Mouse (Mus musculus) midbrain, embryonic 16.5 days (tissue): Measurements from ENCODE around the gene Tmie. TPM values are rescaled to one million over a fixed set of nuclear protein-coding genes. Genes with fewer than 3 reads are reported as not detected.
A peak's percentile ranks its signal among the peaks of the same experiment; 100 is the strongest.

Experiments
- ATAC-seq: fragments of 200-750 bp; cut with Nextera tagmentation; 2 replicates; pipeline ENCODE4 v1.8.0; 2017; ENCODE audit warnings: moderate TSS enrichment
- H3K27ac ChIP-seq: fragments of 300-500 bp; sonication (generic); 2 replicates; pipeline ENCODE4 v1.5.1; 2014; ENCODE audit warnings: mild to moderate bottlenecking, low read length, mixed read lengths
- H3K27me3 ChIP-seq: fragments of 300-500 bp; sonication (generic); 2 replicates; pipeline ENCODE4 v1.6.1; 2014; ENCODE audit warnings: low read depth, low read length, mixed read lengths; ENCODE audit not compliant: control insufficient read depth, insufficient read depth
- H3K36me3 ChIP-seq: fragments of 300-500 bp; sonication (generic); 2 replicates; pipeline ENCODE4 v1.6.1; 2014; ENCODE audit warnings: mild to moderate bottlenecking, low read length, moderate library complexity, mixed read lengths; ENCODE audit not compliant: control insufficient read depth, insufficient read depth
- H3K4me1 ChIP-seq: fragments of 300-500 bp; sonication (generic); 2 replicates; pipeline ENCODE4 v1.6.1; 2014; ENCODE audit warnings: mild to moderate bottlenecking, low read length, mixed read lengths; ENCODE audit not compliant: control insufficient read depth, insufficient read depth
- H3K4me2 ChIP-seq: fragments of 300-500 bp; sonication (generic); 2 replicates; pipeline ENCODE4 v1.6.1; 2014; ENCODE audit warnings: mild to moderate bottlenecking, low read length, mixed read lengths
- H3K4me3 ChIP-seq: fragments of 300-500 bp; sonication (generic); 2 replicates; pipeline ENCODE4 v1.5.1; 2014; ENCODE audit warnings: low read depth, mild to moderate bottlenecking, low read length, moderate library complexity, mixed read lengths
- H3K9ac ChIP-seq: fragments of 300-500 bp; sonication (generic); 2 replicates; pipeline ENCODE4 v1.6.1; 2014; ENCODE audit warnings: low read depth, low read length, mixed read lengths
- H3K9me3 ChIP-seq: fragments of 300-500 bp; sonication (generic); replicated peaks from 2 replicates; pipeline ENCODE4 v1.6.1; 2014; ENCODE audit warnings: mild to moderate bottlenecking, low read length, mixed read lengths; ENCODE audit not compliant: control insufficient read depth, poor library complexity, severe bottlenecking
- WGBS: fragments of 180-500 bp; shearing (Covaris S2); extraction: QIAGEN DNeasy Blood & Tissue Kit; methylation state at CpG from one replicate; pipeline ENCODE4 v1.1.7; 2014; 5-methylcytosine and 5-hydroxymethylcytosine counted together
- polyA plus RNA-seq: library from polyadenylated mRNA; unstranded; fragments of >200 nt; fragmentation: Nextera tagmentation; extraction: Ambion mirVana; gene quantifications from 2 replicates; pipeline ENCODE4 v1.2.1, GENCODE M21; 2015

The Tmie gene
- polyA plus RNA-seq, 1 experiment from 2014 or later, result 5.7 TPM

GRCm38 (mm10) chr9:110877888-110878287 is 2.0 kb downstream of the Tmie start:
- Histone ChIP-seq H3K27ac (no peak overlapping the region), H3K9ac (no peak overlapping the region), H3K4me2 (no peak overlapping the region), H3K4me3 (no peak overlapping the region), H3K36me3 (no peaks in the 10 kb centered on the region), H3K9me3 (no peaks in the 10 kb centered on the region), H3K4me1 (peaks cover 30% of the 10 kb centered on the region), H3K27me3 (peaks cover 33% of the 10 kb centered on the region)
- ATAC-seq, result no peak
- WGBS, result 90% methylated on average over 5 of the region's 5 CpGs

DNA sequence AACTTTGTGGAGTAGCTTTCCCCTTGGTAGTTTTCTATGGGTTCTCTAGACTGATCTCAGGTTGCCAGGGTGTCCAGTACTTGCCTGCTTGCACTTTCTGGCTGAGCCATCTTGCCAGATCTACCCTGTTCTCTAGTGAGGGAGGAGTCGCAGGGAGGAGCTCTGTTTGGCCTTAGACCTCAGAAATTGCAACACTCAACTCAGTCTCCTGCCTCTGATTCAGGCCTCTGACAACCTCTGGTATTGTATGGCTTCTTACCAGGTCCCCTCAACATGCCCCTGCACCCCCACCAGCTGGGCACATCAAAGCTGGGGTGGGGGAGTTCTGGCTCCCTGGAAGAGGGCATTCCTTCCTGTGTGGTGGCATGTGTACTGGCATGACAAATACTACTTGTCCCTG is 2.6 kb downstream of the Tmie start:
- H3K27ac ChIP-seq, result no peak overlapping the region
- WGBS, result 92% methylated on average over 1 of the region's 1 CpGs
- peaks cover 30% of the 10 kb centered on the region for H3K4me1 ChIP-seq
- ATAC-seq, result no peak
- H3K9ac ChIP-seq, result no peak overlapping the region
- no peak overlapping the region for H3K4me3 ChIP-seq
- no peaks in the 10 kb centered on the region for H3K9me3 ChIP-seq
- H3K27me3 ChIP-seq, result peaks cover 34% of the 10 kb centered on the region
- no peaks in the 10 kb centered on the region for H3K36me3 ChIP-seq
- H3K4me2 ChIP-seq, result no peak overlapping the region

DNA sequence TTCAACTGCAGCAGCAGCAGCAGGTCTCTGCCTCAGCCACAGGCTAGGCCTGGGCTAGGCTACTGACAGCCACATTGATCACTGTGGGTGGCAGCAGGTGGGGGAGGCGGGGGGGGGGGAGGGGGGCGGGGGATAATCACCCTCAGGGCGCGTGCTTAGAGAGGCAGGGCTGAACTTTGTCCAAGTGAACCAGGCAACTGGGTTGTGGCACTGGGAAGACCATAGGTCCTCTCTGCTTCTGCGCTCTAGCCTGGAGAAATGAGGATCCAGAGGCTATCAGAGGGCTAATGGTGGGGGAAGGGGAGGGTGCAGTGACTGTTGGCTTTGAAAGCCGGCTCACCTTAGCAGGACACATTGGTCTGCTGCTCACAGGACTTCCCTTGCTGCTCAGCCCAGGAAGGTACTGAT is 4.6 kb downstream of the Tmie start:
- 0 out of 2 replicates have a peak overlapping the region, but pooled peaks have one; percentile 18 for H3K9ac ChIP-seq
- H3K27ac ChIP-seq, result peak overlapping the region; percentile 8; the same call in 1 of the 2 replicates
- no peak overlapping the region for H3K4me2 ChIP-seq
- ATAC-seq, result no peak
- peaks cover 26% of the 10 kb centered on the region for H3K4me1 ChIP-seq
- no peak overlapping the region for H3K4me3 ChIP-seq
- H3K9me3 ChIP-seq, result no peaks in the 10 kb centered on the region
- H3K36me3 ChIP-seq, result no peaks in the 10 kb centered on the region
- peaks cover 14% of the 10 kb centered on the region for H3K27me3 ChIP-seq
- WGBS, result 16% methylated on average over 6 of the region's 6 CpGs

GRCm38 (mm10) chr9:110874660-110875191 is 5.2 kb downstream of the Tmie start:
- Histone ChIP-seq H3K4me1 (peaks cover 22% of the 10 kb centered on the region), H3K27me3 (peaks cover 10% of the 10 kb centered on the region), H3K4me3 (no peak overlapping the region), H3K36me3 (no peaks in the 10 kb centered on the region), H3K4me2 (peak overlapping the region; percentile 80; the same call in 1 of the 2 replicates), H3K9me3 (no peaks in the 10 kb centered on the region), H3K27ac (peak overlapping the region; percentile 8; the same call in 1 of the 2 replicates), H3K9ac (no peak overlapping the region)
- WGBS, result 9% methylated on average over 3 of the region's 3 CpGs
- ATAC-seq, result peak; percentile 6; the same call in 1 of the 2 replicates

GRCm38 (mm10) chr9:110873681-110874659 is 5.9 kb downstream of the Tmie start:
- Histone ChIP-seq H3K4me3 (peak overlapping the region; percentile 44), H3K27me3 (peaks cover 4% of the 10 kb centered on the region), H3K27ac (peak overlapping the region; percentile 22; the same call in 1 of the 2 replicates), H3K9ac (peak overlapping the region; percentile 71), H3K36me3 (no peaks in the 10 kb centered on the region), H3K4me2 (peak overlapping the region; percentile 80), H3K9me3 (no peaks in the 10 kb centered on the region), H3K4me1 (peaks cover 22% of the 10 kb centered on the region)
- ATAC-seq, result peak; percentile 77
- 8% methylated on average over 40 of the region's 40 CpGs for WGBS

DNA sequence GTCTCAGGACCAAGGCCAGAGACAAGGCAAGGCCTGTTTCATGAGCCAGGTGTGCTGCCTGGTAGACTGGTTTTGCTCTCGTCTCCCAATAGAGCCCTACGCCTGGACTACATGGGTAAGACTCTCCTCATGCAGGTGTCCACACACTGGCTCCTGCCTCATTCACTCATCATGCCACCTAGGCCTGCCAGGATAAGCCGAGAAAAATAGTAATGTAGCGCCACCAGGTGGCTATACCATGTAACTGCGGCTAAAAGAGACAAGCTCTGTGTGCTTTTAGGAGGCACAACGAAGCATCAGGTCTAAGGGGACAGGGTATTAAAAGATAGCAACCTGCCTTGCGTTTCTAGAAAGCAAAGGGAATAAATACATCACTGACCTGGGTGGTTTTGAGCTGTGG is 8.9 kb downstream of the Tmie start:
- Histone ChIP-seq H3K4me3 (no peak overlapping the region), H3K36me3 (no peaks in the 10 kb centered on the region), H3K4me2 (no peak overlapping the region), H3K27ac (no peak overlapping the region), H3K4me1 (peaks cover 22% of the 10 kb centered on the region), H3K9ac (no peak overlapping the region), H3K27me3 (peaks cover 3% of the 10 kb centered on the region), H3K9me3 (no peaks in the 10 kb centered on the region)
- ATAC-seq, result no peak
- WGBS, result 20% methylated on average over 7 of the region's 7 CpGs

- 91% methylated on average over 5 of the region's 5 CpGs for WGBS
Measured at GRCm38 (mm10) chr9:110858967-110859596, 20.8 kb downstream of the Tmie start.

GRCm38 (mm10) chr9:110858523-110858922 is 21.4 kb downstream of the Tmie start:
- Histone ChIP-seq H3K4me2 (no peak overlapping the region), H3K36me3 (no peaks in the 10 kb centered on the region), H3K9ac (no peak overlapping the region), H3K4me1 (peaks cover 5% of the 10 kb centered on the region; the same call in 1 of the 2 replicates), H3K9me3 (no peaks in the 10 kb centered on the region), H3K27ac (no peak overlapping the region), H3K27me3 (peaks cover 11% of the 10 kb centered on the region), H3K4me3 (no peak overlapping the region)
- WGBS, result 56% methylated on average over 5 of the region's 5 CpGs
- ATAC-seq, result no peak

More at GRCm38 (mm10) chr9:110858967-110859596, 20.8 kb downstream of the Tmie start:
- no peak overlapping the region for H3K27ac ChIP-seq
- H3K9me3 ChIP-seq, result no peaks in the 10 kb centered on the region
- H3K36me3 ChIP-seq, result no peaks in the 10 kb centered on the region
- H3K4me3 ChIP-seq, result no peak overlapping the region
- H3K4me1 ChIP-seq, result peaks cover 5% of the 10 kb centered on the region; the same call in 1 of the 2 replicates
- H3K27me3 ChIP-seq, result peaks cover 11% of the 10 kb centered on the region
- no peak overlapping the region for H3K9ac ChIP-seq
- no peak for ATAC-seq
- no peak overlapping the region for H3K4me2 ChIP-seq
